Mouse (Mus musculus) T-helper 1 cell (primary cell): ENCODE data around the gene Tcte1.

Experiments used
- in situ Hi-C: fragments of 300-600 bp; cut with MboI, MseI; formaldehyde crosslinking; loops from one replicate; pipeline ENCODE4 v1.15.1; 2025; ENCODE audit warnings: high pct_unique_total_duplicates

Gene Tcte1

DNA sequence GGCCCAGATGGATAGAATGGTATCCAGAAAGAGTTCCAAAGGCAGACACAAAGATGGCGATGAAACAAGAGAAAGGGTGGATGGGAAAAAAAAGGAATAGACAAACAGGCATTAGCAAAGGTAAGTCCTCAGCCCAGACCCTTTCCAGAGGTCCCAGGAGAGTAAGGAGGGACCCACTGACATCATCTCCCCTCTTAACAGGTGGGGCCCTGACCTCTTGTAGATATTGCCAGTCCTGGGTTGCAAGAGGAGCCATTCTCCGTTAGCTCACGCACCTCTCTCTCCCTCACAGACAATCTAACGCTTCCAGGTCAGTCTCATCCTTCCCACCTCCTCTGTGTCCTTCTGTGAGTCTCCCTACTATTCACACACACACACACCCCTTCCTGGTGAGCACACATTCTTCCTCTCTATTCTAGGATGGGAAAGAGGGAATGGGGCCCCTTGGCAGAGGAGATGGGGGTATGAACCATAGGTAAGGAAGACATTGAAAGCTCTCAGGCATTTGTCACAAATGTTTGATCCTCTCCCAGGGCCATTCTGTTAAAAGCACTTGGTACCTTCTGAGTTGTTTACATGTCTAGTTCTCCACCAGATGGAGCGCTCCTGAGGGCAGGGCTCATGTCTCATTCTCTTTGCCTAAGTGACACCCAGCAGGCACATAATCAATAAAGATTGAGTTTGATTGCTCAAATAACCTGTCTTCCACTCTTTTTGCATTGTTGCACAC, 24.4 kb downstream of the Tcte1 start:
- in situ Hi-C loops: no loop called here

DNA sequence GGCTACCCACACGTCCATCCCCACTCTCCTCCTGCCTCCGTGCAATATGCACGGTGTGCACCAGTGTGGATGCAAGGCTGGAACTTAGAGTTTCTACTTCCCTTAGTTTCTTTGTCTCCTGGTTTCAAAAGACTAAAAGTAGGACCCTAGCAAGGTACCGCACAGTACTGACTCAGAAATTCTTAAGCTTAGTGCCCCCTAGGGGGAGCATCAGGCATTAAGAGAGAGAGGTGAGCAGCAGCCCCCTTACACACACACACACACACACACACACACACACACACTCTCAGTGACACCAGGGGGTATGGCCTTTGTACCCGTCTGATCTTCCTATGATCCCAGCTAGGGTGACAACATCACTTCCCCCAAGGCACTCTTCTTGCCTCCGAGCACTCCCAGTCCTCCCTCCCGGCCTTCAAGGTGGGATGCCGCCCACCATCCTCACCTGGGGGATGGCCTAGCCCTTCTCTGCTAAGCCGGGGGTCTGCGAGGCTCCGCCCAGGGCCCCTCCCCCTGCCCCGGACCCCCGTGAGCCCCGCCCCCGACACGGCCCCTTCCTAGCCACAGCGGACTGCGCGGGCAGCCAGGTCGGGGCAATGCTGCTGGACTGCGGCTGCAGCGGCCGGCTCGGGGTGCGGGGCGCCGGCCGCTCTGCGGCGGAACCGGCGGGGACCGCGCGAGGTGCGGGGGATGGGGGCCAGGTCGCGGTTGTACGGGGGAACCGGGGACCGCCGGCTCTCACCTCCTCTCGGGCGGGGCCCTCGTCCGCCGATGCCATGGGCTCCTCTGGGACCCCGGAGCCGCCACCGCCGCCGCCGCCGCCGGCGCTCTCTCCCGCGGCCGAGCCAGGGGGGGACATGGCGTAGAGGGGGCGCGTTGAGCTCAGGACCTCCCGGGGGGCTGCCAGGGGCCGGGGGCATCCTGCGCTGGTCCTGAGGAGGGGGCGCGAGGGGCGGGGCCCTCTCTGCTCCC, 25.6 kb downstream of the Tcte1 start:
- in situ Hi-C loops: no loop called here

DNA sequence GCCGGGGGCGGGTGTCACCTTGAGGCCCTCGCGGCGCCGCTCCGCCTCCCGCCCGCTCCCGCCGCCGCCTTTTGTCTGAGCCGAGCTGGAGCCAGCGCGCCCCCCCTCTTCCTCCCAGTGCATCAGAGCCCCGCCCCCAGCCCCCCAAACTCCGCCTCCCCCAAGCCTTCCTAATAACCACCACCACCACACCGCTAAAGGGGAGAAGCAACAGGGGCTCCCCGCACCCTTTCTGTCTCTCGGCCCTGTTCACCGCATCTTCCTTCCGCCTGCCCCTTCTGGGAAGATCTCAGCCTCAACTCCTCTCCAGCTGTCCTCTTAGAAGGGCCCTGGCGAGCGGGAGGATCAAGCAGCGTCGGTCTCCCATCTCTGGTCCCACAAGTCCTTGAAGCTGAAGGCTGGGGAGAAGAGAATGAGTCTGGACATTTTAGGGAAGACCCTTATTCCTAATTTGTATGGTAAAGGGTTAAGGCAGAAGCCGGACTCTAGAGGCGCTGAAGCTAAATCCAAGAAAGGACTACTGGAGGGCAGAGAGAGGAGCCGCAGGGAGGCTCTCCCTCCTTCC, 26.5 kb downstream of the Tcte1 start, which contains the start of gene Tmem151b:
Tmem151b (minus strand) TSS at position 61 of the 565 bp plus-strand sequence.
- in situ Hi-C loops: loop anchor here (5.0 to 25.0 kb wide), 2 partner anchors 72 to 1963 kb away; partner anchors contain the start of genes Ccnd3, Spats1 and Taf8

DNA sequence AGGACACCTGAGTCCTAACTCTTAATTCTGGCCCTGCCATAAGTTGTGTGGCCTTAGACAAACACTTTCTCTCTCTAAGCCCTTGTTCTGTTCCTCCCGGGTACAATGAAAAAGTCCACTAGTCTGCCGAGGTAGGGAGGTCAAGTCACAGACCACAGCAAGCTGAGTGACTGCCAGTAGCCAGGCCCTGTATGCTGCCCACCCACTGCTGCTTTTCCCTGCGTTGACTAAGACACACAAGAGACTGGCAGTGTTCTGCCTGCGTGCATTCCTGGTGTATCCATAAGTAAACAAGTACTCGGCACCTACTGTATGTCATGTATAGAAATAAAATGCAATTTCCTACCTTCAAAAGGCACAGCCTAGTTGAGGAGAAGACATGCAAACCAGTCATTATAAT, 27.0 kb downstream of the Tcte1 start:
- in situ Hi-C loops: loop anchor here (5.0 to 25.0 kb wide), 2 partner anchors 73 to 1962 kb away; partner anchors contain the start of genes Ccnd3, Spats1 and Taf8

DNA sequence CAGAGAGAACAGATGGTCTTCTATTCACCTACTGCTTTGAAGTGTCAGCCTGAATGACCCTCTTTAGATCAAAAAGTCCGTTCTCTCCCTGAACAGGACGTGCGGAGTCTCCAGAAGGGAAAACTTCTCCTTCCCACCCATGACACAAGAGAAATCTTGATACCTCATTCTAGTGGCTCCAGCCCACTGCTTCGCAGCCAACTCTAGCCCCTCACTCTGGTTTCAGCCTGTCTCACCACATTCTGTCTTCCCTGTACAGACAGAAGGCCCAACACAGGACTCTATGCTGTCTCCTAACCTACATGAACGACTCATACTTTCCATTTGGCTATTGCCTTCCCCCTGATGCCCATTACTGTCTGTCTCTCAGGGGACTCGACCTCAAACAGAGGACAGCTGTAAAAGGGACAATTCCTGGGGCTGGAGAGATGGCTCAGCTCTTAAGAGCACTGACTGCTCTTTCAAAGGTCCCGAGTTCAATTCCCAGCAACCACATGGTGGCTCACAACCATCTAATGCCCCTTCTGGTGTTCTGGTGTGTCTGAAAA, 28.1 kb downstream of the Tcte1 start:
- in situ Hi-C loops: loop anchor here (5.0 to 25.0 kb wide), 2 partner anchors 74 to 1961 kb away; partner anchors contain the start of genes Ccnd3, Spats1 and Taf8

DNA sequence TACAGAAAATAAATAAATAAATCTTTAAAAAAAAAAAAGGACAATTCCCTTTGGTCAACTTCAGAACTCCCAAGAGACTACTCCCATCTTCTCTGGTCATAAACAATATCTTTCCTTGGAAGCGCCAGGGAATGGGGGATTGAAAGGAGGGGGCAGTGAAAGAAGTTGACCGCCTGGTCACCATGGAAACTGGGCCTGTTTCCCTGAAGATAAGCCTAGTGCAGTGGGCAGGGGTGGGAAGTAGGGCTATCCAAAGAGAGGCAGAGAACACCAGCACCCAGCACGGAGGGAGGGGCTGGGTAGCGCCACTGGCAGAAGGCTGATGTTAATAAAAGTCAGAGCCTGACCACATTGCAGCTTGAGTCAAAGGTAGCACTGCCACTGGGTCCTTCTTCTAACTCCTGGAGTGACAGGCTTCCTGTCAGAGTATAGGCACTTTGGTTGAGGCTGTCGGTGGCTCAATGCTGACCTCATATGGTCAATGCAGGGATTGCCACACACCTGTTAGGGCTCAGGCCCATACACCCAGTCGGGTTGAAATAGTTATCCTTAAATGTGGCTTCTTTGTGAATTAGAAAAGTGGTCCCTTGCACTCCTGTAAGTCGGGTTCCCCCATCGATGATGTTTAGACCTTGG, 28.7 kb downstream of the Tcte1 start:
- in situ Hi-C loops: loop anchor here (5.0 to 25.0 kb wide), 2 partner anchors 75 to 1960 kb away; partner anchors contain the start of genes Ccnd3, Spats1 and Taf8

DNA sequence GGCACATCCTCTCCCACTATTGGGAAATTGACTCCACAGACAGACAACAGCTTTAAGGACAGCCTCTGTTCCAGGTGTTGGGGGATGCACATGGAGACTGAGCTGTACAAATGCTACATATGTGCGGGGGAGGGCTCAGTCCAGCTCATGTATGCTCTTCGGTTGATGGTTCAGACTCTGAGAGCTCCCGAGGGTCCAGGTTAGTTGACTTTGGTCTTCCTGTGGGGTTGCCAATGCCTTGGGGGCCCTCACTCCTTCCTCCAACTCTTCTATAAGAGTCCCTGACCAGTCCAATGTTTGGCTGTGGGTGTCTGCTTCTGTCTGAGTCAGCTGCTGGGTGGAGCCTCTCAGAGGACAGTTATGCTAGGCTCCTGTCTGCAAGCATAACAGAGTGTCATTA, 29.8 kb downstream of the Tcte1 start:
- in situ Hi-C loops: loop anchor here (5.0 to 25.0 kb wide), 2 partner anchors 76 to 1959 kb away; partner anchors contain the start of genes Ccnd3, Spats1 and Taf8

DNA sequence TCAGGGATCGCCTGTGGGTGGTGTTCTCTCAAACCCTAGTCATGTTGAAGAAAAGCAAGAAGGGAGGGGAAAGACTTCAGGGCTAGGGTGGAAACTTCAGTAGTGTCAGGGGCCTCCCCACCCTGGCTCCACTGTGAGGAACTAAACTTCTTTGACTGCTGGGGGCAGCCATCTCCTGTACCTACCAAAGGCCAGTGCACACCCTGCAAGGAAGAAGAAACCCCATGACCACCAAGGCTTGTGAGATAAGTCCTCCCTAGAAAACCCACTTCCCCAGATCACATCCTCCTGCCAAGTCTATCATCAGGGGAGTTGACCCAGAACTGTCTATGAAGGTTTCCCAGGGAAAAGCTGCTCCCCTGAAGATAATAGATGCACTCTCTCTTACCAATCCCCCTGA, 31.2 kb downstream of the Tcte1 start:
- in situ Hi-C loops: loop anchor here (5.0 to 25.0 kb wide), 2 partner anchors 77 to 1958 kb away; partner anchors contain the start of genes Ccnd3, Spats1 and Taf8

DNA sequence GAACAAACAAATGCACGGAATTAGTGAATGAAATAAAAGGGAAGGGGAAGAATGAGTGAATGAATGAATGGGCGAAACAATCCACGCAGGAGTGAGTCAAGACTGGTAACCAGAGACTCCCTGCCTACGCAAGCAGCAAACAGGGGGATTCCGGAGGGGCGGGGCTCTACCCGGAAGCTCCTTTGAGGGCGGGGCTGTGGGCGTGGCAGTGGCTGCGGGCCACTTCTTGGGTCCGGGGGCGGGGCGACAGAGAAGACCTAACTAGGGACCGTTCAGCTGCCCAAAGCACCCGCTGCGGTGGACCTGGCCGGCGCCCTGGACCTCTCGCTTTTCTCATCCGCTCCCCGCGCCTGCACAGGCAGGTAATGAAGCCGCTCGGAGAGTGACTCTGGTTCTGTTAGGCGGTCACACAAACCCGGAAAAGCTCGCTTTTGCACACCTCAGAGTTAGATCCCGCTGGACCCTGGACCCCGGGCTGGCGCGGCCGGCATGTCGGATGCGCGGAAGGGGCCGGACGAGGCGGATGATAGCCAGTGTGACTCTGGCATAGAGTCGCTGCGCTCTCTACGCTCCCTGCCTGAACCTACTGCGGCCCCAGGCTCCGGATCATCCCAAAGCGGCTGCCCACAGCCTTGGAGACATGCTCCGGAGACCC, 32.3 kb downstream of the Tcte1 start, which contains the start of gene Nfkbie:
Nfkbie (plus strand) TSS at position 252 of the 655 bp plus-strand sequence.
- in situ Hi-C loops: loop anchor here (25.0 kb wide), 1 partner anchor 1957 kb away; the partner anchor contains the start of genes Ccnd3 and Taf8

DNA sequence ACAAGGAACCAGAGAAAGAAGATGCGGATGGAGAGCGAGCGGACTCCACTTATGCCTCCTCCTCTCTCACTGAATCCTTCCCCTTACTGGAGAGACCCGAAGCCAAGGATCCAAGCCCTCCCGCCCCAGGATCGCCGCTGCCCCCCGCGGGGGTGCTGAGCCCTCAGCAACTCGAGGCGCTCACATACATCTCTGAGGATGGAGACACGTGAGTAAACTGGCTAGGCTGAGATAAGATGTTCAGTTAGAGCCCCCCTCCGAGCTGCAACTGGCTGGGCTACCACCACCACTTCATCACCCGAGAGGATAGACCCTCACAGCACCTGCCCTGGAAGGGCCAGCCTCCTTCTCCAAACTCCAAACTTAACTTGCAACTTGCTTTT, 32.9 kb downstream of the Tcte1 start:
- in situ Hi-C loops: loop anchor here (25.0 kb wide), 1 partner anchor 1956 kb away; the partner anchor contains the start of genes Ccnd3 and Taf8

DNA sequence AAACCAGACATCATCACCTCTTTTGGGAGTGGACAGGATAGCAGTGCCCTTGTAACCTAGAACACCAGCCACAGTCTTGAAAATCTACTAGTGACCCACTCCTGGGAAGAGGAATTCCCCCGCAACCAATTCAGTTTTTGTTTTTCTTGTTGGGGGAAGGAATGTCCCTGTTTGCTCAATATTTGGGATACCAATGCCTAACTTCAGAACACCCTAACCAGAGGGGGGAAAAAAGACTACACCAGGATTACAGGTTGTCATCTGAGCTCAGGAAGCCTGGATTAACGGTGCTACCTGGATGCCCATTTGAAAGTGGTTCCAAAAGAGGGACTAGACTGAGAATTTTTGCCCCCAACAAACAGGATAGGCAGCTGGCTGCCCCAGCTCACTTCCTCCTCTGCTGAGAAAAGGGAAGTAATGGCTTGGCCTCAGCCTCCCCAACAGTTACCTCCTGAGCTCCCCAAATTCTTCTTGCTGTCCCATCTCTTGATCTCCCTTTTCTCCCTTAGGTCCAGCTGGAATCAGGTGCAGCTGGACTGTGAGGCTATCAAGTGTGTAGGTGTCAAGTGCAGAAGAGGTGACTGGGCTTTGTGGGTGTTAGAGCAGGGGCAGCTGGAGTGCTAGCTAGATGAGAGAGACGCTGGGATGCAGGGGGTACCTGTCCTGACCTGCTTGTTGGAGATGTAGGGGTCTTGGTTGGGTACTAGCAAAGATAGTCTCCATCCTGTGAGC, 33.4 kb downstream of the Tcte1 start:
- in situ Hi-C loops: loop anchor here (25.0 kb wide), 1 partner anchor 1956 kb away; the partner anchor contains the start of genes Ccnd3 and Taf8

DNA sequence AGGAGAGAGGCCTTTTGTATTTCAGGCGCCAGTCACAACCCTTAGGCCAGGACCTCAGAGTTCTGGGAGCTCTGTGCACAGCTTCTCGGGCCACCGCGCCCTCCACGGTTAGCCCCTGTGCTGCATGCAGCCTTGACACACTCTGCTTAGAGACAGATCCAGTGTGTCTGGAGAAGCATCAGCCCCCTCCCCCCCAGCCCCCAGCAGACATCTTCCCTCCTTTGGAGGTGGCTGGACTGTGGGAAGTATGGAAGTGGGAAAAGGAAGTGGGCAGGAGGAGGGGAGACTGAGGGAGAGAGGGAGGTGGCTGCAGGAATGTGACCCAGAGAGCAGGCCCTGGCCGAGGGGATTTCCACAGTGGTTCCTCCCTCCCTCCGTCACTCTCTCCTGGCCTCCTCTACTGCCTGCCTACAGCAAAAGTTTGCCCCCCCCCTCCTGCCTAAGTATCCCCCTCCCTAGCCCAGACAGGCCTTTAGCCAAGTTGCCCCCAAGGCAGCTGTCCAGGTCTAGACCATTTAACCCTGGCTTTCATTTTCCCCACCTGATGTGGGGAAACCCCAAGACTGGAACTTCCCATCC, 34.1 kb downstream of the Tcte1 start:
- in situ Hi-C loops: loop anchor here (25.0 kb wide), 1 partner anchor 1955 kb away; the partner anchor contains the start of genes Ccnd3 and Taf8

DNA sequence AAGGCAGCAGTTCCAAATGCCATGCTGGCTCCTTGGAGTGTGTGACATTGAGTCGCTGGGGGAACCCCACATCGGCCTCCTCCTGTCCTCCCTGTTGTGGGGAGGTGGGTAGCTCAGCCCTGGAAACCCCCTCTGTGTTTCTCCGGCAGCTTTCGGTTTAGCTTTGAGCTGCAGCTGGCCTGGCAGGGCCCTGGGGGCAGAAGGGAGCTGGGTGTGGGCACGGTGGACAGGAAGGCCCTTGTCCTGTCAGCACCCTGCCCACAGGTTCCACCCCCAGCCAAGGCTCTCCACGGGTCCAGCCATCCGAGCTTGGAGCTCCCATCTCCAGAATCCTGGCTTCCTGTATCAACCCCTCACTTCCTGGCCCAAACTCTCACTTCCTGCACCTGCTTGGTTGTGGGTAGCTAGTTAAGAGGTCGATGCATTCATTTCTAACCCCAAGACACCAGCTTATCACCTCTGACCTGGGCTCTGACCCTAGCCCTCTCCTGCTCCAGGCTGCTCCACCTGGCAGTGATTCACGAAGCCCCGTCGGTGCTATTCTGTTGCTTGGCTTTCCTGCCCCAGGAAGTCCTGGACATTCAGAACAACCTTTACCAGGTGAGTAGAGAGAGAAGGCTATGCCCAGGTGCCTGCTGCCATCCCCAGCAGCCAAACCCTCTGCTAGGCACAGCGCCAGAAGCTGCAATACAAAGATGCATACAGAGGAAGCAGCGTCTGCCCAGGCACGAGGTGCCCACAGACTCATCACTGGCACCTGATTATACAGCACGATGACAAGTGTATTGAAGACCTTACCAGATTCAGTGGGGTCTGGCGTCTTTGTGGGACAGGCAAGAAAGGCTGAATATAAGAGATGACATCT, 35.0 kb downstream of the Tcte1 start:
- in situ Hi-C loops: loop anchor here (25.0 kb wide), 1 partner anchor 1954 kb away; the partner anchor contains the start of genes Ccnd3 and Taf8

DNA sequence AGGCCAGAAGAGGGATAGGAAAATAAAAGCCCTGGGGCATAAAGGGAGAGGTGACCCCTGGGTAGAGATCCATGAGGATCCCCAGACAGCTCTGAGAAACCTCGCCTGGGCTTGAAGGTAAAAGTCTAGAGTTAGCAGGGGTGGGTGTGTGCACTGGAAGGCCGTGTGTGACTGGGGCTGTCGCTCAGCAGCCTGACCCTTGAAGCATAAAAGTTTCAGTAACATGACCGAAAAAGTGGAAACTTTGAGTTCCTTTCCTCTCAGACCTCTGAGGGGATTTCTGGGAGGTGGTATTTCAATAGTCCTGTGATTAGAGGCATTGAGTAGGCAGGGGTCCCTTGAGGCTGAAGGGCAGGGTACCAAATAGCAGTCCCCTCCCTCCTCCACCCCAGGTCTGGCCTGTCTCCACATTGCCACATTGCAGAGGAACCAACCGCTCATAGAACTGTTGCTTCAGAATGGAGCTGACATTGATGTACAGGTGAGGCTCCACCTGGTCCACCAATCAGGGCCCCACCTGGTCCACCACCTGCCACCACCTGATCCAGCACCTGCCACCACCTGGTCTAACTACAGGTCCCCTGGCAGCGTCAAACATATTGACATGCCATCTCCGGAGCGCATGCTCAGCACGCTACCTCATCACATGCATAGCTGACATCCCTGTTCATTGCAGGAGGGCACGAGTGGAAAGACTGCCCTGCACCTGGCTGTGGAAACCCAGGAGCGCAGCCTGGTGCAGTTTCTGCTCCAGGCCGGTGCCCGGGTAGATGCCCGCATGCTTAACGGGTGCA, 36.7 kb downstream of the Tcte1 start:
- in situ Hi-C loops: loop anchor here (10.0 to 25.0 kb wide), 2 partner anchors 605 to 1952 kb away; partner anchors contain the start of genes Ccnd3, Gtpbp2 and Taf8

DNA sequence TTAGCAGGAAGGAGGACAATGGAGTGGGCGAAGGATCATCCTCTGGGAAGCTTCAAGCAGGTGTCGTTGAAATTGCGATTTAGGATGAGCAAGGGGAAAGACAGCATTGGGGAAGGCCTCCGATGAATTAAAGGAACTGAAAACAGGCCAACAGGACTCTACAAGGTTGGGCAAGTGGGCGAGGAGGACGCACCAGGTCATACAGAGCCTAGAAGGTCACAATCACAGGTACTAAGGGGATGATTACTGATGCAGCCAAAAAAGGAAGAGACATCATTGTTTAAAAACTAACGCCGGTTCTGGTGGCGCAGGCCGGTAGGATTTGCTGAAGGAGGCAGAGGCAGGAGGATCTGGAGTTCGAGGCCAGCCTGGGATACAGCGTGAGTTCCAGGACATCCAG, 40.0 kb downstream of the Tcte1 start:
- in situ Hi-C loops: loop anchor here (10.0 to 25.0 kb wide), 2 partner anchors 602 to 1949 kb away; partner anchors contain the start of genes Ccnd3, Gtpbp2 and Taf8
